Comparison of ENCODE assay signal across 16 mouse cellular contexts in genomic region chr6:17157270-17157669, GRCm38 (mm10).
"Had no signal": no experiment of that assay in that cellular context is flagged by ENCODE, and none has a peak within 500 bp of the region (broad histone marks: within the 10 kb centered on the region; RNA-seq: fewer than 3 reads in every experiment).

No protein-coding gene starts in this region.

- H3K27me3 ChIP-seq: limb, embryonic 12.5 days; limb, embryonic 15.5 days had no signal

- DNase-seq: kidney, postnatal 14 days; kidney, postnatal 4 days; left cerebral cortex, postnatal 4 days; liver, postnatal 0 days; lung, embryonic 14.5 days; midbrain, embryonic 14.5 days; right cerebral cortex, adult 18-20 months; right cerebral cortex, postnatal 14 days; right cerebral cortex, postnatal 4 days; thymus, postnatal 25 days had no signal

- H3K36me3 ChIP-seq: limb, embryonic 12.5 days; limb, embryonic 15.5 days had no signal

- H3K4me2 ChIP-seq: limb, embryonic 12.5 days; limb, embryonic 15.5 days; liver, embryonic 11.5 days; lung, embryonic 14.5 days; midbrain, embryonic 11.5 days had no signal

- H3K9ac ChIP-seq: limb, embryonic 12.5 days; limb, embryonic 15.5 days; liver, embryonic 14.5 days; liver, postnatal 0 days; lung, embryonic 14.5 days had no signal

- H3K4me3 ChIP-seq: limb, embryonic 12.5 days; limb, embryonic 15.5 days had no signal

- ATAC-seq: liver, postnatal 0 days; lung, postnatal 0 days had no signal

- H3K27ac ChIP-seq: limb, embryonic 12.5 days; limb, embryonic 15.5 days; liver, embryonic 14.5 days had no signal

- H3K9me3 ChIP-seq: limb, embryonic 12.5 days; limb, embryonic 15.5 days had no signal

- H3K4me1 ChIP-seq: limb, embryonic 12.5 days; limb, embryonic 15.5 days had no signal
